Mouse (Mus musculus): Measurements from ENCODE around the gene Rtn1. TPM values are rescaled to one million over a fixed set of nuclear protein-coding genes. Genes with fewer than 3 reads are reported as not detected.

Gene Rtn1
- polyA plus RNA-seq, 1 experiment from 2014 or later, result 3,115 TPM

GRCm38 (mm10) chr12:72343639-72344038 is 65.2 kb downstream of the Rtn1 start:
- 40% methylated on average over 2 of the region's 2 CpGs for WGBS
- H3K9ac ChIP-seq, result no peak overlapping the region
- H3K27me3 ChIP-seq (replicated peaks), result no peaks in the 10 kb centered on the region
- H3K4me2 ChIP-seq, result no peak overlapping the region
- no peaks in the 10 kb centered on the region for H3K9me3 ChIP-seq
- no peaks in the 10 kb centered on the region for H3K4me1 ChIP-seq
- ATAC-seq (replicated peaks), result no peak
- H3K27ac ChIP-seq, result no peak overlapping the region
- H3K36me3 ChIP-seq (replicated peaks), result no peaks in the 10 kb centered on the region
- H3K4me3 ChIP-seq, result no peak overlapping the region

- no peak overlapping the region for H3K4me3 ChIP-seq
Observed at GRCm38 (mm10) chr12:72336009-72336408, 72.8 kb downstream of the Rtn1 start.

DNA sequence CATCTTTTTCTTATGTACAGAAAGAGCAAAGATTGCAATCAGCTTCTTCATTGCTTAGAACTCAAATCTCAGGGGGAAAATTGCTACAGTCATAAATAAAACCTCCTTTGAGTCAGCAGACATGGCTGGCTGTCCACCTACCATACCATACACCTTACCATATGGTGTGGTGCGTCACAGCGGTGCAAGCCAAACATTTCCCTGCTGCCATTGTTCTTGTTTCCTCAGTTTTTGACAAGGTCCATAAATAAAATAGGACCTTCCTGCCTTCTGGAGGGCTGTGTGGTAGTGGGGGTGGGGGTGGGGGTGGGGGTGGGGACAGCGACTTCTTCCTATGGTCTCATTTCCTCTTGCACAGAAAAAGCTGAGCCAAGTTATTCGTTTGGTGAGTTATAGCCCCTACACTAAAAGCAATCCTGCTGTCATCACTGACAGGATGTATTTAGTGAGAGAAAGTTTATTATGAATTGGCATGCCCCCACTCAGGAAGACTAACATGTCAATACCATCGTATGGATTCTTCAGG is 76.3 kb downstream of the Rtn1 start:
- no peaks in the 10 kb centered on the region for H3K9me3 ChIP-seq
- H3K4me1 ChIP-seq, result no peaks in the 10 kb centered on the region
- no peak overlapping the region for H3K27ac ChIP-seq
- no peak overlapping the region for H3K4me3 ChIP-seq
- H3K36me3 ChIP-seq (replicated peaks), result no peaks in the 10 kb centered on the region
- no peak for ATAC-seq (replicated peaks)
- H3K4me2 ChIP-seq, result no peak overlapping the region
- no peaks in the 10 kb centered on the region for H3K27me3 ChIP-seq (replicated peaks)
- 91% methylated on average over 5 of the region's 5 CpGs for WGBS
- H3K9ac ChIP-seq, result no peak overlapping the region

More at GRCm38 (mm10) chr12:72336009-72336408, 72.8 kb downstream of the Rtn1 start:
- Histone ChIP-seq H3K36me3 (replicated peaks) (no peaks in the 10 kb centered on the region), H3K9me3 (no peaks in the 10 kb centered on the region), H3K4me1 (no peaks in the 10 kb centered on the region), H3K4me2 (no peak overlapping the region), H3K27me3 (replicated peaks) (no peaks in the 10 kb centered on the region), H3K9ac (no peak overlapping the region), H3K27ac (no peak overlapping the region)
- 93% methylated on average over 13 of the region's 13 CpGs for WGBS
- ATAC-seq (replicated peaks), result no peak

DNA sequence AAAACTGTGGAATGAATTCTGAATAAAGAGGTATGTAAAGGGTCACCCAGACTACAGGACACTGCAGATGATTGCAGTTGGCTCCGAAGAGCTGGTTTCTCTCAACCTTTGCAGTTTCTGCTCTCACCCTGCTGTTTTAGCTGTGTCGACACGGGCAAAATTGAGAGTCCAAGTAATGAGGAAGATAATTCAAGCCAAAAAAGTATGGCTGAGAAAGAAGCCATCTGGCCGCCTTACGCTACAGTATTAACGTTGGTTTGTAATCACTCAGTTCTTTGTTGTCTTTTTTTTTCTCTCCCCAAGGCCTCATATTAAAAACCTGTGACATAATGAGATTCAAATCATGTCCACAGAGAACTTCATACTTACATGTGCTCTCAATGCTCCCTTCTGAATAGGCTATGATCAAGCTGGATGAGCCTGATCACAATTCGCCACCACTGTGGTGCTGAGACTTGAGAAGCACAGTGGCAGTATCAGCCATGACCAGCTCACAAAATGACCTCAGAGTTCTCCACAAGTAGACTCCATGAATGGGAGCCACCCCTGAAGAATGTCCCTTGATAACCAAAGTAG is 76.9 kb downstream of the Rtn1 start:
- Histone ChIP-seq H3K27me3 (replicated peaks) (no peaks in the 10 kb centered on the region), H3K9me3 (no peaks in the 10 kb centered on the region), H3K4me2 (no peak overlapping the region), H3K4me3 (no peak overlapping the region), H3K9ac (no peak overlapping the region), H3K36me3 (replicated peaks) (no peaks in the 10 kb centered on the region), H3K4me1 (no peaks in the 10 kb centered on the region), H3K27ac (no peak overlapping the region)
- WGBS, result 65% methylated on average over 7 of the region's 7 CpGs
- ATAC-seq (replicated peaks), result no peak

GRCm38 (mm10) chr12:72326087-72326486 is 82.8 kb downstream of the Rtn1 start:
- no peak for ATAC-seq (replicated peaks)
- no peaks in the 10 kb centered on the region for H3K27me3 ChIP-seq (replicated peaks)
- H3K27ac ChIP-seq, result no peak overlapping the region
- no peak overlapping the region for H3K9ac ChIP-seq
- H3K4me3 ChIP-seq, result no peak overlapping the region
- H3K9me3 ChIP-seq, result no peaks in the 10 kb centered on the region
- H3K36me3 ChIP-seq (replicated peaks), result no peaks in the 10 kb centered on the region
- no peak overlapping the region for H3K4me2 ChIP-seq
- no peaks in the 10 kb centered on the region for H3K4me1 ChIP-seq

- H3K9ac ChIP-seq, result no peak overlapping the region
- no peak for ATAC-seq (replicated peaks)
- H3K27ac ChIP-seq, result no peak overlapping the region
- H3K4me1 ChIP-seq, result no peaks in the 10 kb centered on the region
- no peaks in the 10 kb centered on the region for H3K36me3 ChIP-seq (replicated peaks)
- no peaks in the 10 kb centered on the region for H3K9me3 ChIP-seq
- no peaks in the 10 kb centered on the region for H3K27me3 ChIP-seq (replicated peaks)
- WGBS, result 81% methylated on average over 5 of the region's 5 CpGs
- H3K4me3 ChIP-seq, result no peak overlapping the region
- no peak overlapping the region for H3K4me2 ChIP-seq
Observed at GRCm38 (mm10) chr12:72325025-72325424, 83.8 kb downstream of the Rtn1 start.

DNA sequence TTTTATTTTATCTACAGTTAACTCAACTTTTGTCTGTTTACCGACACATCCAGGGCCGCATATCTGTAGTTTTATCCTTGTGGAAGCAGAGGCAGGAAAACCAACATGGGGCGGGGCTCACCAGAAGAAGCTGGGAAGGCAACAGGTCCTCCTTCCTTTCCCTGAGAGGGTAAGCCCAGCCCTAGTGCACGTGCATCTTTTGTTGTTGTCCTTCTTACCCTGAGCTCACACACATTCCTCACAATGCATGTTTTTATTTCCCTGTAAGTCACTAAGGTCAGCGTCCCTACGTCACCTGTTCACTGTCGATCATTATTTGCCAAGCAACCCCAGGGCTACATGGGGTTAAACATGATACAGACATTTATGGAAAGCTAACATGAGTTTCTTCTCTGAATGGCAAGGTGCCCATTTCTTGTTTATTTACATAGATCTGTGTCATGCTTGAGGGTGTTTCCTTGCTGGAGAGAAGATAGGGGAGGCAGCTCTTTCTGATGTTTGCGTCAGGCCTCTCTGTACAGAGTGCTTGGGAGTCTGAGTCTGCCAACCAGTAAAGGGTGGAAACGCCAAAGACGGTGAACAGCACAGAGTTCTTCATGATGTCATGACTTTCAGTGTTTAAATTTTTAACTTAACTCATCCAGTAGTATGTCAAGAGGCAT is 84.5 kb downstream of the Rtn1 start:
- no peaks in the 10 kb centered on the region for H3K4me1 ChIP-seq
- no peak for ATAC-seq (replicated peaks)
- no peaks in the 10 kb centered on the region for H3K9me3 ChIP-seq
- H3K27me3 ChIP-seq (replicated peaks), result no peaks in the 10 kb centered on the region
- WGBS, result 88% methylated on average over 10 of the region's 10 CpGs
- no peak overlapping the region for H3K4me3 ChIP-seq
- H3K9ac ChIP-seq, result no peak overlapping the region
- no peak overlapping the region for H3K27ac ChIP-seq
- H3K4me2 ChIP-seq, result no peak overlapping the region
- H3K36me3 ChIP-seq (replicated peaks), result no peaks in the 10 kb centered on the region

GRCm38 (mm10) chr12:72323778-72324177 is 85.1 kb downstream of the Rtn1 start:
- H3K4me3 ChIP-seq, result no peak overlapping the region
- no peaks in the 10 kb centered on the region for H3K9me3 ChIP-seq
- no peak overlapping the region for H3K9ac ChIP-seq
- H3K27ac ChIP-seq, result no peak overlapping the region
- no peak for ATAC-seq (replicated peaks)
- H3K27me3 ChIP-seq (replicated peaks), result no peaks in the 10 kb centered on the region
- H3K4me1 ChIP-seq, result no peaks in the 10 kb centered on the region
- no peaks in the 10 kb centered on the region for H3K36me3 ChIP-seq (replicated peaks)
- WGBS, result 50% methylated on average over 4 of the region's 4 CpGs
- no peak overlapping the region for H3K4me2 ChIP-seq

GRCm38 (mm10) chr12:72315732-72316465 is 93.0 kb downstream of the Rtn1 start:
- ATAC-seq (replicated peaks), result peak; percentile 72; the same call in 1 of the 2 replicates
- Histone ChIP-seq H3K4me2 (no peak overlapping the region), H3K4me1 (peaks cover 5% of the 10 kb centered on the region), H3K27ac (peak overlapping the region; percentile 56), H3K9ac (no peak overlapping the region), H3K27me3 (replicated peaks) (no peaks in the 10 kb centered on the region), H3K9me3 (no peaks in the 10 kb centered on the region), H3K4me3 (no peak overlapping the region), H3K36me3 (replicated peaks) (no peaks in the 10 kb centered on the region)
- 47% methylated on average over 15 of the region's 15 CpGs for WGBS

DNA sequence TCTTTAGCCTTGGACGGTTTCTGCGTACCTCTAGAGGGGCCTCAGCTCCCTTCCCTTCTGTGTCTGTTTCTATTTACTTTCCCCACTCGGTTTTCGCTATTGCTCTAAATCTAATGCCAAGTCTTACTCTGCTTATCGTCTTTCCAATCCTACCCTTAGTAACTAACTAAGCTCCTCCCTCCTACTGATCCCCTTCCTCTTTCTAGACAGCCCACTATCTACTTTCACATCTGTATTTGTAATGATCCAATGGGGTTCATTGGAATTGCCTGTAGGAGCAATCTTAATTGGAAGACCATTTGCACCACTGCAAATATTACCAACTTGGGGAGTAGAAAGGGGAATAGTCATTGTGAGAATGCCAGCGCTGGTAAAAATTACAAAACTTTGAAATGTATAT is 98.0 kb downstream of the Rtn1 start:
- WGBS, result 89% methylated on average over 6 of the region's 6 CpGs
- peaks cover 3% of the 10 kb centered on the region for H3K4me1 ChIP-seq

DNA sequence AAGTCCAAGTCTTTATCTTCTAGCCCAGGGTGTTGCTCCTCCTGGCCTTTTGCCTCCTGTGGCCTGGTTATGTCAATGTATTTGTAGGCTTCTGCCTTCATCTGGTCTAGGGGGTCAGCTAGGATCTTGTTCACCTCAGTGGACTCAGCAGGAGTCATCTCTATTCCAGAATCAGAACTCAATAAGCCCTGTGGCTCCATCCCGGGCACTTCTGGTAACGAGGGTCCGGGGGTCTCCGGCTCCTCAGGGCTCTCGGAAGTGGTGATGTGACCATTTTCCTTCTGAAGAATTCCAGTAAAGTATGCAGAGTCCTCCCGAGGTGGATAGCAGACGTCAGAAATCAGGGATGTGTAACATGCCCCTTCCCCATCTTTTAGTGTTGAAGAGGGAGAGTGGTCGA is 100.3 kb downstream of the Rtn1 start:
- ATAC-seq (replicated peaks), result no peak
- Histone ChIP-seq H3K27ac (no peak overlapping the region), H3K4me2 (no peak overlapping the region), H3K4me3 (no peak overlapping the region), H3K9me3 (no peaks in the 10 kb centered on the region), H3K27me3 (replicated peaks) (no peaks in the 10 kb centered on the region), H3K36me3 (replicated peaks) (no peaks in the 10 kb centered on the region), H3K4me1 (peaks cover 17% of the 10 kb centered on the region), H3K9ac (no peak overlapping the region)
- WGBS, result 78% methylated on average over 8 of the region's 8 CpGs

More for the DNA sequence above, 98.0 kb downstream of the Rtn1 start:
- no peak for ATAC-seq (replicated peaks)
- no peaks in the 10 kb centered on the region for H3K9me3 ChIP-seq
- no peaks in the 10 kb centered on the region for H3K36me3 ChIP-seq (replicated peaks)
- H3K4me2 ChIP-seq, result no peak overlapping the region
- no peak overlapping the region for H3K4me3 ChIP-seq
- H3K27me3 ChIP-seq (replicated peaks), result no peaks in the 10 kb centered on the region
- no peak overlapping the region for H3K9ac ChIP-seq
- no peak overlapping the region for H3K27ac ChIP-seq

DNA sequence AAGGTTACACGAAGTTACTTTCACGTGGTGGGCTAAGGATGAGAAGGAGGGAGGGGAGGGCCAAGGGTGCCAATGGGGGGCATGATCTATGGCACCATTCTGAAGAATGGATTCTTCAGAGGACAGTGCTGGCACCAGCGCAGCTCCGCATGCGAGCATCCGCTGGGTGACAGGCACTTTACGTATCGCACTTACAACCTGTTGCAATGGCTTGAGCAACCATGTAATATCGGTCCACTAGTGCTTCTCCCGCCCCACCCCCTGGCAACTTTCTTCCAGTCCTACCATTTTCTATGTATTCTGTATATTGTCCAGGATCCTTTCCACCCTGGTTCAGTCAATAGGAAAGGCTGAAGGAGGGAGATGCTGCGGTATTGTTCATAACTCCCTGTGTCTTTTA is 102.6 kb downstream of the Rtn1 start:
- 93% methylated on average over 11 of the region's 11 CpGs for WGBS
- ATAC-seq (replicated peaks), result no peak
- H3K27me3 ChIP-seq (replicated peaks), result no peaks in the 10 kb centered on the region
- no peak overlapping the region for H3K9ac ChIP-seq
- H3K36me3 ChIP-seq (replicated peaks), result no peaks in the 10 kb centered on the region
- peaks cover 24% of the 10 kb centered on the region for H3K4me1 ChIP-seq
- H3K4me2 ChIP-seq, result no peak overlapping the region
- no peaks in the 10 kb centered on the region for H3K9me3 ChIP-seq
- no peak overlapping the region for H3K4me3 ChIP-seq
- H3K27ac ChIP-seq, result no peak overlapping the region

All from midbrain, embryonic 15.5 days (tissue).